Mouse (Mus musculus) testis, postnatal 14 days (tissue): ENCODE measurements around the gene Alg11.

Experiments used
- DNase-seq: peaks from one replicate; pipeline ENCODE4 v3.0.0; 2021; ENCODE audit warnings: low spot score

The Alg11 gene

GRCm38 (mm10) chr8:22061126-22061525 lies 605 bp downstream of the Alg11 start:
- DNase-seq: no peak

GRCm38 (mm10) chr8:22079313-22080007 lies 18.9 kb downstream of the Alg11 start:
- no peak for DNase-seq

GRCm38 (mm10) chr8:22089226-22089625 lies 28.7 kb downstream of the Alg11 start:
- no peak for DNase-seq

- no peak for DNase-seq
Measured at GRCm38 (mm10) chr8:22091568-22091967, 31.0 kb downstream of the Alg11 start.

- no peak for DNase-seq
Measured at GRCm38 (mm10) chr8:22107020-22107419, 46.5 kb downstream of the Alg11 start.
